8 mouse cellular contexts compared by ENCODE assay signal in the genomic region with DNA sequence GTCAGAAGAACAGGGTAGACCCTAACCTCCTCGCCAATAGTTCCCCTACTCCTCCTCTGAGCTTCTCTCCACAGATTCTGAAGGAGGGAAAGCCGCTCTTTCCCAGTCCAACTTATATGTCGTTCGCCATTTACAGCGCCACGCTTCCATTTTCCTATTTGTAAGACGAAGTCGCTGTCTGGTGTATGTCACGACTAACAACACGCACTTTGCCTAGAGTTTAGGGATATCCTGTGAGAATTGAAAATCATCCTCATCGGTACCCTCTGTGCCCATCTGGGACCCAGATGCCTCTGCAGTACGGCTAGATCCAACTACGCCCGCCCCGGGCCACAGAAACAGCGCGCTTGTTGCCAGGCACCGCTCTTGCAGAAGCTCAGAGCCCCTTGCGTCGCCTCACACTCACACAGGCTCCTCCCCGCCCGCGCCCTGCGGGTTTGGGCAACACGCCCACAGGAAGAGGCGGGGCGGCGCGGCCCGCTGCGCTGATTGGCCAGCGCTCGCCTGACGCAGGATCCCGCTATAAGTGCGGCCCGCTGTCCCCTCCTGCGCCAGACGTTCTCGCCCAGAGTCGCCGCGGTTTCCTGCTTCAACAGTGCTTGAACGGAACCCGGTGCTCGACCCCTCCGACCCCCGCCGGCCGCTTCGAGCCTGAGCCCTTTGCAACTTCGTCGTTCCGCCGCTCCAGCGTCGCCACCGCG. TPM values are rescaled to one million over a fixed set of nuclear protein-coding genes. Genes with fewer than 3 reads are reported as not detected.
DNase-seq lines count a peak whose midpoint lies in the region; ATAC-seq lines count a peak whose summit lies in the region.

No protein-coding gene starts in this region.

- H3K9me3 ChIP-seq in intestine, embryonic 14.5 days (ENCODE audit: control insufficient read depth, low read length) = no peaks in the 10 kb centered on the region

- H3K4me1 ChIP-seq in intestine, embryonic 14.5 days (replicated peaks; ENCODE audit: control insufficient read depth, insufficient read depth, low read length) = peaks cover 21% of the 10 kb centered on the region

- peak; percentile 97 for ATAC-seq in intestine, embryonic 14.5 days (replicated peaks; ENCODE audit: low FRiP score, low TSS enrichment, low read depth)

- H3K27ac ChIP-seq in intestine, embryonic 14.5 days (ENCODE audit: low read depth) = peak overlapping the region; percentile 95

- H3K4me2 ChIP-seq in intestine, embryonic 14.5 days (ENCODE audit: low read length) = peak overlapping the region; percentile 99

- intact Hi-C loops in left cerebral cortex, postnatal 14 days (cut with DNase I) = loop anchor here (2.0 kb wide), 1 partner anchor 62 kb away; no protein-coding TSS in a partner anchor

- H3K4me3 ChIP-seq in intestine, embryonic 14.5 days (ENCODE audit: low read depth, low read length) = peak overlapping the region; percentile 96

- DNase-seq in adrenal gland, adult (ENCODE audit: inconsistent age in 2 of 2, low spot score in 1 of 2) = peak; percentile 98
- peak; percentile 99 for DNase-seq in embryo, embryonic 10.5 days (ENCODE audit: low spot score)
- peak; percentile 97 for DNase-seq in gastrocnemius, postnatal 25 days
- DNase-seq in intestine, embryonic 14.5 days (ENCODE audit: low spot score) = peak; percentile 96
- peak; percentile 98 for DNase-seq in left cerebral cortex, postnatal 14 days (ENCODE audit: low spot score in 2 of 2)
- DNase-seq in mesoderm, embryonic 11.5 days (ENCODE audit: low read depth, low spot score) = peak; percentile 97
- peak; percentile 96 for DNase-seq in right cerebral cortex, postnatal 36 days (ENCODE audit: low spot score in 2 of 2)
- DNase-seq in yolk sac, embryonic 10.5 days (ENCODE audit: low spot score) = peak; percentile 96

- H3K36me3 ChIP-seq in intestine, embryonic 14.5 days (ENCODE audit: control insufficient read depth, insufficient read depth, low read length) = peaks cover 23% of the 10 kb centered on the region

- H3K9ac ChIP-seq in intestine, embryonic 14.5 days (ENCODE audit: low read length) = peak overlapping the region; percentile 92

- no peaks in the 10 kb centered on the region for H3K27me3 ChIP-seq in intestine, embryonic 14.5 days (replicated peaks; ENCODE audit: control insufficient read depth, insufficient read depth, low read length)

- under 1% methylated on average over 55 of the region's 59 CpGs for WGBS in intestine, embryonic 14.5 days

RNA-seq across cellular contexts. Expression of a gene that starts 1.9 kb away (rescaled TPM):
- total RNA-seq in gastrocnemius, postnatal 25 days (2021) = 1,000 to 10,000 TPM; 1,951 to 1,957 TPM
- 1,450 and 1,529 TPM in 2 replicates for polyA plus RNA-seq in intestine, embryonic 14.5 days (2014; fragmentation: Nextera tagmentation; extraction: Ambion mirVana)
- total RNA-seq in left cerebral cortex, postnatal 14 days (2021) = 1,000 to 10,000 TPM; 1,766 to 1,778 TPM

RNA-seq across cellular contexts. Expression of a gene that starts 19.1 kb away (rescaled TPM):
- under 1 TPM; 0.21 to 0.26 TPM for total RNA-seq in gastrocnemius, postnatal 25 days (2021)
- 0.55 and 0.64 TPM in 2 replicates for polyA plus RNA-seq in intestine, embryonic 14.5 days (2014; fragmentation: Nextera tagmentation; extraction: Ambion mirVana)
- 1 to 10 TPM; 1.1 to 2.1 TPM for total RNA-seq in left cerebral cortex, postnatal 14 days (2021)

RNA-seq across cellular contexts. Expression of a gene that starts 19.2 kb away (rescaled TPM):
- 1 to 10 TPM; 6.0 to 6.5 TPM for total RNA-seq in gastrocnemius, postnatal 25 days (2021)
- polyA plus RNA-seq in intestine, embryonic 14.5 days (2014; fragmentation: Nextera tagmentation; extraction: Ambion mirVana) = 30.0 and 32.7 TPM in 2 replicates
- 10 to 100 TPM in 1 of 2 experiments, 1 to 10 TPM in 1; 8.9 to 10.4 TPM for total RNA-seq in left cerebral cortex, postnatal 14 days (2021)

RNA-seq across cellular contexts. Expression of a gene that starts 59.1 kb away (rescaled TPM):
- 1 to 10 TPM; 3.1 to 7.2 TPM for total RNA-seq in gastrocnemius, postnatal 25 days (2021)
- 8.4 and 11.5 TPM in 2 replicates for polyA plus RNA-seq in intestine, embryonic 14.5 days (2014; fragmentation: Nextera tagmentation; extraction: Ambion mirVana)
- 10 to 100 TPM; 35.0 to 36.6 TPM for total RNA-seq in left cerebral cortex, postnatal 14 days (2021)

Comparison
In these comparisons a context has a peak if more than half of its experiments do, and no peak if none do; other contexts are left out.
1. Peak in every context shown above with its lines: DNase-seq, ATAC-seq, H3K4me3 ChIP-seq and H3K27ac ChIP-seq.